Comparison of ENCODE assay signal across 9 mouse cellular contexts in genomic region chrX:74428146-74428825, GRCm38 (mm10). TPM values are rescaled to one million over a fixed set of nuclear protein-coding genes. Genes with fewer than 3 reads are reported as not detected.
DNase-seq lines count a peak whose midpoint lies in the region; TF ChIP-seq lines count a peak whose summit lies in the region.
"Had no signal": no experiment of that assay in that cellular context is flagged by ENCODE, and none has a peak within 500 bp of the region (broad histone marks: within the 10 kb centered on the region; RNA-seq: fewer than 3 reads in every experiment).

No protein-coding gene starts in this region.

- H3K36me3 ChIP-seq in spleen, adult 2 months (ENCODE audit: control insufficient read depth, insufficient read depth, low read length) = no peaks in the 10 kb centered on the region
- peaks cover 8% of the 10 kb centered on the region; the same call in 1 of the 2 replicates for H3K36me3 ChIP-seq in macrophage (ENCODE audit: inconsistent target)

- 32% methylated on average over 35 of the region's 35 CpGs for WGBS in spleen, adult 2 months
- WGBS in macrophage (ENCODE audit: missing documents) = 20% methylated on average over 22 of the region's 35 CpGs

- DNase-seq in cerebellum, adult 9-10 months = peak; percentile 28
- no peak for DNase-seq in cerebellum, postnatal 36 days
- DNase-seq in spleen, adult 2 months (ENCODE audit: low read depth in 1 of 2, low spot score in 2 of 2) = no peak
- DNase-seq in spleen, adult 18-20 months = no peak
- peak; percentile 7 for DNase-seq in forelimb bud, embryonic 11.5 days (ENCODE audit: low read depth, low spot score)
- DNase-seq in gastrocnemius, postnatal 14 days = no peak
- DNase-seq in lung, postnatal 25 days (ENCODE audit: low spot score) = no peak

- peak overlapping the region; percentile 93 for H3K27ac ChIP-seq in spleen, adult 2 months (ENCODE audit: insufficient read depth, low read length)
- H3K27ac ChIP-seq in macrophage = peak overlapping the region; percentile 95

- intact Hi-C loops in gastrocnemius, postnatal 14 days (cut with DNase I; ENCODE audit: low total_unique reads) = no loop called here

- H3K79me2 ChIP-seq in macrophage (ENCODE audit: inconsistent target) = peaks cover 49% of the 10 kb centered on the region

- no peak for TF ChIP-seq POLR2A in spleen, adult 2 months (IDR thresholded peaks at IDR 0.05; ENCODE audit: low read depth, low read length)

- TF ChIP-seq CTCF in spleen, adult 2 months (IDR thresholded peaks at IDR 0.05; ENCODE audit: extremely low read depth, insufficient read depth, insufficient read length, insufficient replicate concordance) = no peak

- no peaks in the 10 kb centered on the region for H3K27me3 ChIP-seq in spleen, adult 2 months (ENCODE audit: control insufficient read depth, insufficient read depth, low read length)

- H3K4me3 ChIP-seq in spleen, adult 2 months (ENCODE audit: extremely low read depth, insufficient read depth, insufficient read length) = peak overlapping the region; percentile 94
- H3K4me3 ChIP-seq in macrophage (ENCODE audit: inconsistent target) = peak overlapping the region; percentile 70

- H3K4me1 ChIP-seq in spleen, adult 2 months (ENCODE audit: control insufficient read depth, insufficient read depth, insufficient read length) = no peaks in the 10 kb centered on the region; the same call in 1 of the 2 replicates

RNA-seq across cellular contexts. Expression of gene G6pdx, which starts 0.7 kb away (rescaled TPM):
- polyA plus RNA-seq in spleen, adult 2 months (2012; rRNA removed) = 18.9 and 19.7 TPM in 2 replicates
- 10 to 100 TPM in 24 of 26 experiments, 1 to 10 TPM in 2; 6.6 to 78.3 (median 39.9) TPM for total RNA-seq in macrophage (2018; cell fraction: chromatin; rRNA removed)
- total RNA-seq in macrophage (2018; cell fraction: cytosol; rRNA removed) = 100 to 1,000 TPM; 105 to 169 (median 147) TPM
- total RNA-seq in macrophage (2018; cell fraction: nucleus; rRNA removed) = 100 to 1,000 TPM in 4 of 26 experiments, 10 to 100 TPM in 22; 34.6 to 133 (median 74.9) TPM
- 140 to 235 TPM (median 171 TPM) in 3 replicates for polyA plus RNA-seq in macrophage (2018)
- total RNA-seq in gastrocnemius, postnatal 14 days (2021) = 1 to 10 TPM; 4.7 to 5.7 TPM

RNA-seq across cellular contexts. Expression of gene Ikbkg, which starts 35.2 kb away (rescaled TPM):
- 10.1 and 14.7 TPM in 2 replicates for polyA plus RNA-seq in spleen, adult 2 months (2012; rRNA removed)
- 100 to 1,000 TPM in 2 of 26 experiments, 10 to 100 TPM in 24; 31.2 to 112 (median 66.7) TPM for total RNA-seq in macrophage (2018; cell fraction: chromatin; rRNA removed)
- 10 to 100 TPM; 20.0 to 36.1 (median 29.3) TPM for total RNA-seq in macrophage (2018; cell fraction: cytosol; rRNA removed)
- total RNA-seq in macrophage (2018; cell fraction: nucleus; rRNA removed) = 10 to 100 TPM; 20.7 to 57.8 (median 37.0) TPM
- 21.1 to 27.6 TPM (median 22.4 TPM) in 3 replicates for polyA plus RNA-seq in macrophage (2018)
- total RNA-seq in gastrocnemius, postnatal 14 days (2021) = 10 to 100 TPM; 21.9 to 23.5 TPM

RNA-seq across cellular contexts. Expression of gene Fam3a, which starts 35.2 kb away (rescaled TPM):
- 25.4 and 32.9 TPM in 2 replicates for polyA plus RNA-seq in spleen, adult 2 months (2012; rRNA removed)
- total RNA-seq in macrophage (2018; cell fraction: chromatin; rRNA removed) = 10 to 100 TPM in 18 of 26 experiments, 1 to 10 TPM in 8; 2.7 to 69.2 (median 17.0) TPM
- total RNA-seq in macrophage (2018; cell fraction: cytosol; rRNA removed) = 10 to 100 TPM; 20.4 to 33.5 (median 26.1) TPM
- total RNA-seq in macrophage (2018; cell fraction: nucleus; rRNA removed) = 10 to 100 TPM in 25 of 26 experiments, 1 to 10 TPM in 1; 7.9 to 40.5 (median 24.2) TPM
- 24.1 to 37.8 TPM (median 27.4 TPM) in 3 replicates for polyA plus RNA-seq in macrophage (2018)
- total RNA-seq in gastrocnemius, postnatal 14 days (2021) = 10 to 100 TPM; 14.1 to 17.7 TPM

RNA-seq across cellular contexts. Expression of gene Gm6880, which starts 52.9 kb away (rescaled TPM):
- polyA plus RNA-seq in spleen, adult 2 months (2012; rRNA removed) = not detected in 2 replicates
- not detected for total RNA-seq in macrophage (2018; cell fraction: chromatin; rRNA removed)
- total RNA-seq in macrophage (2018; cell fraction: cytosol; rRNA removed) = not detected
- total RNA-seq in macrophage (2018; cell fraction: nucleus; rRNA removed) = not detected
- not detected in 3 replicates for polyA plus RNA-seq in macrophage (2018)
- not detected for total RNA-seq in gastrocnemius, postnatal 14 days (2021)
- total RNA-seq: layer of hippocampus, postnatal 14 days had no signal

RNA-seq across cellular contexts. Expression of gene Slc10a3, which starts 55.1 kb away (rescaled TPM):
- polyA plus RNA-seq in spleen, adult 2 months (2012; rRNA removed) = 14.0 and 15.0 TPM in 2 replicates
- total RNA-seq in macrophage (2018; cell fraction: chromatin; rRNA removed) = 1 to 10 TPM in 22 of 26 experiments, under 1 TPM in 4; 0.41 to 5.8 (median 2.0) TPM
- total RNA-seq in macrophage (2018; cell fraction: cytosol; rRNA removed) = 10 to 100 TPM; 14.8 to 28.8 (median 18.8) TPM
- total RNA-seq in macrophage (2018; cell fraction: nucleus; rRNA removed) = 10 to 100 TPM in 14 of 26 experiments, 1 to 10 TPM in 12; 2.7 to 19.3 (median 10.7) TPM
- polyA plus RNA-seq in macrophage (2018) = 25.6 to 29.5 TPM (median 27.5 TPM) in 3 replicates
- 1 to 10 TPM; 3.9 to 4.1 TPM for total RNA-seq in gastrocnemius, postnatal 14 days (2021)

Comparison
In these comparisons a context has a peak if more than half of its experiments do, and no peak if none do; other contexts are left out.
1. DNase-seq: peak in cerebellum, adult 9-10 months (single experiment) and forelimb bud, embryonic 11.5 days (single experiment); none in cerebellum, postnatal 36 days (0 of 2), spleen, adult 2 months (0 of 2), spleen, adult 18-20 months (0 of 2), gastrocnemius, postnatal 14 days (single experiment) and lung, postnatal 25 days (single experiment).